Mouse (Mus musculus) heart, embryonic 16.5 days (tissue): ENCODE measurements around the gene Brd2. TPM values are rescaled to one million over a fixed set of nuclear protein-coding genes. Genes with fewer than 3 reads are reported as not detected.
A peak's percentile ranks its signal among the peaks of the same experiment; 100 is the strongest.

Experiments
- ATAC-seq: fragments of 200-750 bp; cut with Nextera tagmentation; replicated peaks from 2 replicates; pipeline ENCODE4 v1.8.0; 2017; ENCODE audit warnings: moderate number of reproducible peaks; ENCODE audit not compliant: insufficient read depth, low FRiP score; ENCODE audit errors: extremely low read depth
- H3K27ac ChIP-seq: fragments of 300-500 bp; sonication (generic); 2 replicates; pipeline ENCODE4 v1.5.1; 2014; ENCODE audit warnings: mild to moderate bottlenecking, low read length, control low read depth, moderate library complexity
- H3K27me3 ChIP-seq: fragments of 300-500 bp; sonication (generic); 2 replicates; pipeline ENCODE4 v1.6.1; 2014; ENCODE audit warnings: low read length, mixed read lengths; ENCODE audit not compliant: control insufficient read depth, insufficient read depth
- H3K36me3 ChIP-seq: fragments of 300-500 bp; sonication (generic); 2 replicates; pipeline ENCODE4 v1.6.1; 2014; ENCODE audit not compliant: control insufficient read depth, insufficient read depth
- H3K4me1 ChIP-seq: fragments of 300-500 bp; sonication (generic); 2 replicates; pipeline ENCODE4 v1.6.1; 2014; ENCODE audit warnings: low read length, mixed read lengths; ENCODE audit not compliant: control insufficient read depth, insufficient read depth
- H3K4me2 ChIP-seq: fragments of 300-500 bp; sonication (generic); 2 replicates; pipeline ENCODE4 v1.6.1; 2014; ENCODE audit warnings: low read depth, mild to moderate bottlenecking, control low read depth, low read length
- H3K4me3 ChIP-seq: fragments of 300-500 bp; sonication (generic); 2 replicates; pipeline ENCODE4 v1.5.1; 2014; ENCODE audit warnings: mild to moderate bottlenecking, control low read depth, low read length
- H3K9ac ChIP-seq: fragments of 300-500 bp; sonication (generic); 2 replicates; pipeline ENCODE4 v1.6.1; 2014; ENCODE audit warnings: low read length, control low read depth
- H3K9me3 ChIP-seq: fragments of 300-500 bp; sonication (generic); replicated peaks from 2 replicates; pipeline ENCODE4 v1.6.1; 2016; ENCODE audit warnings: low read length; ENCODE audit not compliant: control insufficient read depth
- WGBS: fragments of 180-500 bp; shearing (Covaris S2); extraction: QIAGEN DNeasy Blood & Tissue Kit; methylation state at CpG from one replicate; pipeline ENCODE4 v1.1.7; 2014; 5-methylcytosine and 5-hydroxymethylcytosine counted together
- polyA plus RNA-seq: library from polyadenylated mRNA; unstranded; fragments of >200 nt; fragmentation: Nextera tagmentation; extraction: Ambion mirVana; gene quantifications from 2 replicates; pipeline ENCODE4 v1.2.1, GENCODE M21; 2015

Brd2 gene
- polyA plus RNA-seq, 1 experiment from 2014 or later, result 71.9 TPM

GRCm38 (mm10) chr17:34099531-34099930 is 22.9 kb downstream of the Brd2 start:
- H3K4me3 ChIP-seq, result no peak overlapping the region
- ATAC-seq, result no peak
- 52% methylated on average over 5 of the region's 5 CpGs for WGBS
- no peak overlapping the region for H3K27ac ChIP-seq
- H3K9me3 ChIP-seq, result no peaks in the 10 kb centered on the region
- no peaks in the 10 kb centered on the region for H3K36me3 ChIP-seq
- H3K4me2 ChIP-seq, result no peak overlapping the region
- H3K4me1 ChIP-seq, result peaks cover 8% of the 10 kb centered on the region
- H3K9ac ChIP-seq, result no peak overlapping the region
- no peaks in the 10 kb centered on the region for H3K27me3 ChIP-seq

GRCm38 (mm10) chr17:34098709-34099479 is 23.5 kb downstream of the Brd2 start:
- 35% methylated on average over 10 of the region's 10 CpGs for WGBS
- no peak overlapping the region for H3K27ac ChIP-seq
- no peaks in the 10 kb centered on the region for H3K27me3 ChIP-seq
- H3K4me2 ChIP-seq, result no peak overlapping the region
- no peak overlapping the region for H3K4me3 ChIP-seq
- H3K4me1 ChIP-seq, result peaks cover 8% of the 10 kb centered on the region
- no peaks in the 10 kb centered on the region for H3K9me3 ChIP-seq
- no peak for ATAC-seq
- H3K9ac ChIP-seq, result no peak overlapping the region
- no peaks in the 10 kb centered on the region for H3K36me3 ChIP-seq

- Histone ChIP-seq H3K27me3 (no peaks in the 10 kb centered on the region), H3K4me2 (no peak overlapping the region), H3K9me3 (no peaks in the 10 kb centered on the region), H3K4me3 (no peak overlapping the region), H3K9ac (no peak overlapping the region), H3K36me3 (no peaks in the 10 kb centered on the region), H3K27ac (no peak overlapping the region), H3K4me1 (peaks cover 8% of the 10 kb centered on the region)
- 62% methylated on average over 5 of the region's 5 CpGs for WGBS
- no peak for ATAC-seq
Observed at GRCm38 (mm10) chr17:34097272-34097671, 25.2 kb downstream of the Brd2 start.

GRCm38 (mm10) chr17:34096497-34097010 is 25.9 kb downstream of the Brd2 start:
- Histone ChIP-seq H3K4me2 (no peak overlapping the region), H3K4me3 (no peak overlapping the region), H3K9me3 (no peaks in the 10 kb centered on the region), H3K27ac (no peak overlapping the region), H3K36me3 (no peaks in the 10 kb centered on the region), H3K9ac (no peak overlapping the region), H3K4me1 (peaks cover 8% of the 10 kb centered on the region), H3K27me3 (no peaks in the 10 kb centered on the region)
- ATAC-seq, result no peak
- WGBS, result 57% methylated on average over 3 of the region's 3 CpGs

- Histone ChIP-seq H3K27me3 (no peaks in the 10 kb centered on the region), H3K27ac (no peak overlapping the region), H3K4me1 (peaks cover 5% of the 10 kb centered on the region), H3K9me3 (no peaks in the 10 kb centered on the region), H3K36me3 (no peaks in the 10 kb centered on the region), H3K4me3 (no peak overlapping the region), H3K4me2 (no peak overlapping the region), H3K9ac (no peak overlapping the region)
- 78% methylated on average over 27 of the region's 27 CpGs for WGBS
- ATAC-seq, result no peak
Observed at GRCm38 (mm10) chr17:34094283-34095035, 28.0 kb downstream of the Brd2 start.

- Histone ChIP-seq H3K9me3 (no peaks in the 10 kb centered on the region), H3K36me3 (no peaks in the 10 kb centered on the region), H3K4me3 (no peak overlapping the region), H3K4me2 (no peak overlapping the region), H3K27me3 (no peaks in the 10 kb centered on the region), H3K4me1 (no peaks in the 10 kb centered on the region), H3K27ac (no peak overlapping the region), H3K9ac (no peak overlapping the region)
- 29% methylated on average over 7 of the region's 7 CpGs for WGBS
- ATAC-seq, result no peak; the same call in 1 of the 2 replicates
Observed at GRCm38 (mm10) chr17:34093199-34093874, 29.1 kb downstream of the Brd2 start.

- Histone ChIP-seq H3K4me1 (no peaks in the 10 kb centered on the region), H3K36me3 (no peaks in the 10 kb centered on the region), H3K27me3 (no peaks in the 10 kb centered on the region), H3K9ac (no peak within 1 kb of the TSS), H3K4me3 (peak within 1 kb of the TSS; percentile 14; the same call in 1 of the 2 replicates), H3K4me2 (peak within 1 kb of the TSS; percentile 10; the same call in 1 of the 2 replicates), H3K9me3 (no peaks in the 10 kb centered on the region), H3K27ac (0 out of 2 replicates have a peak within 1 kb of the TSS, but pooled peaks have one; percentile 6)
- WGBS, result 28% methylated on average over 11 of the region's 11 CpGs
- no peak for ATAC-seq
Observed at GRCm38 (mm10) chr17:34092197-34092875, 30.1 kb downstream of the Brd2 start, which contains the start of gene H2-Oa. TSS of gene H2-Oa (plus strand) at chr17:34092340.

GRCm38 (mm10) chr17:34090923-34091322 is 31.5 kb downstream of the Brd2 start:
- H3K4me1 ChIP-seq, result no peaks in the 10 kb centered on the region
- no peaks in the 10 kb centered on the region for H3K9me3 ChIP-seq
- ATAC-seq, result no peak
- no peak overlapping the region for H3K27ac ChIP-seq
- no peak overlapping the region for H3K4me2 ChIP-seq
- H3K36me3 ChIP-seq, result no peaks in the 10 kb centered on the region
- 56% methylated on average over 7 of the region's 7 CpGs for WGBS
- H3K4me3 ChIP-seq, result no peak overlapping the region
- H3K27me3 ChIP-seq, result peaks cover 2% of the 10 kb centered on the region; the same call in 1 of the 2 replicates
- H3K9ac ChIP-seq, result no peak overlapping the region
